Mouse (Mus musculus): Measurements from ENCODE around the gene Speer4f2. TPM values are rescaled to one million over a fixed set of nuclear protein-coding genes. Genes with fewer than 3 reads are reported as not detected.
"Not testable (repeated sequence)": the region's sequence is repeated elsewhere in the genome, so short reads cannot be mapped to it uniquely, and the experiment has no call there.

Gene Speer4f2
- total and polyA plus RNA-seq, 3 experiments = not detected

DNA sequence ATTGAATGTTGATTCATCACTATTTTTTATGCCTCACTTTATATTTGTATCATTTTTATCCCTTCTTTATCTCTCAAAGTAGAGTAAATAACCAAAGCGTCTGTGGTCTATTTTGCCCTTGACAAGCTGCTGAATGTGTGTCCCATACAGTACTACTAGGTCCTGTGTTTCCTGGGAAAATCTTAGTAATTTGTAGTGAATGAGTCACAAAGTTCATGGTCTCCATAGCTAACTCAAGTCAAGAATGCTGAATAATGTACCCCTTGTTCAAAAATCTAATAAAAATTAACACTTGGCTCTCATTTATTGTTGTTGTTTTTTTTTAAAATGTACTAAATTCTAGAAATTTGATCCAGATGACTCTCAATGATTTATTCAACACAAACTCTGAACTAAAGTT, 38.1 kb upstream of the Speer4f2 start:
- Histone ChIP-seq H3K27me3 (ENCODE audit: control insufficient read depth in 1 of 2, insufficient read depth in 2 of 2, low read length in 2 of 2) (no peaks in the 10 kb centered on the region), H3K9me3 (replicated peaks; ENCODE audit: insufficient read depth, low read length) (no peaks in the 10 kb centered on the region), H3K27ac (ENCODE audit: control insufficient read depth, low read depth, low read length) (no peak overlapping the region), H3K79me2 (ENCODE audit: control insufficient read depth, insufficient read depth, low read length, poor library complexity) (no peaks in the 10 kb centered on the region), H3K4me3 (ENCODE audit: control insufficient read depth in 1 of 2, insufficient read depth in 1 of 2, low read depth in 2 of 2, low read length in 2 of 2) (no peak overlapping the region), H3K4me1 (ENCODE audit: control insufficient read depth in 1 of 2, insufficient read depth in 2 of 2, low read length in 2 of 2) (no peaks in the 10 kb centered on the region), H3K36me3 (ENCODE audit: control insufficient read depth in 1 of 2, insufficient read depth in 2 of 2, low read length in 2 of 2) (no peaks in the 10 kb centered on the region), H3K9ac (ENCODE audit: control insufficient read depth, low read depth, low read length, poor library complexity, severe bottlenecking) (no peak overlapping the region)
- no peak for DNase-seq (ENCODE audit: low read depth, low spot score)
- no peak for TF ChIP-seq SMC3 (IDR thresholded peaks at IDR 0.05; ENCODE audit: low read depth, low read length)
- no peak for TF ChIP-seq HCFC1 (IDR thresholded peaks at IDR 0.05; ENCODE audit: low read depth, low read length)
- no peak for TF ChIP-seq ZKSCAN1 (IDR thresholded peaks at IDR 0.05; ENCODE audit: low read depth, low read length)
- no peak for TF ChIP-seq CHD1 (IDR thresholded peaks at IDR 0.05; ENCODE audit: low read depth, low read length)
- no peak for TF ChIP-seq ELF1 (IDR thresholded peaks at IDR 0.05; ENCODE audit: low read depth, low read length)
- no peak for TF ChIP-seq SIN3A (IDR thresholded peaks at IDR 0.05; ENCODE audit: low read length)
- no peak for TF ChIP-seq POLR2A (IDR thresholded peaks at IDR 0.05; ENCODE audit: control insufficient read depth in 1 of 2, insufficient read depth in 1 of 2, low read depth in 1 of 2, low read length in 2 of 2, poor library complexity in 1 of 2)
- TF ChIP-seq TAL1 (IDR thresholded peaks at IDR 0.05; ENCODE audit: low read length) = no peak
- no peak for TF ChIP-seq MAX (IDR thresholded peaks at IDR 0.05; ENCODE audit: low read length)
- no peak for TF ChIP-seq RAD21 (IDR thresholded peaks at IDR 0.05; ENCODE audit: low read depth, low read length)
- TF ChIP-seq GABPA (IDR thresholded peaks at IDR 0.05; ENCODE audit: low read depth, low read length) = no peak
- no peak for TF ChIP-seq MYC (IDR thresholded peaks at IDR 0.05; ENCODE audit: low read depth, low read length)
- no peak for TF ChIP-seq TBP (IDR thresholded peaks at IDR 0.05; ENCODE audit: low read depth, low read length)
- TF ChIP-seq JUND (IDR thresholded peaks at IDR 0.05; ENCODE audit: low read depth, low read length) = no peak
- no peak for TF ChIP-seq ZMIZ1 (IDR thresholded peaks at IDR 0.05; ENCODE audit: low read depth, low read length)
- no peak for TF ChIP-seq MYB (IDR thresholded peaks at IDR 0.05; ENCODE audit: low read depth, low read length)

DNA sequence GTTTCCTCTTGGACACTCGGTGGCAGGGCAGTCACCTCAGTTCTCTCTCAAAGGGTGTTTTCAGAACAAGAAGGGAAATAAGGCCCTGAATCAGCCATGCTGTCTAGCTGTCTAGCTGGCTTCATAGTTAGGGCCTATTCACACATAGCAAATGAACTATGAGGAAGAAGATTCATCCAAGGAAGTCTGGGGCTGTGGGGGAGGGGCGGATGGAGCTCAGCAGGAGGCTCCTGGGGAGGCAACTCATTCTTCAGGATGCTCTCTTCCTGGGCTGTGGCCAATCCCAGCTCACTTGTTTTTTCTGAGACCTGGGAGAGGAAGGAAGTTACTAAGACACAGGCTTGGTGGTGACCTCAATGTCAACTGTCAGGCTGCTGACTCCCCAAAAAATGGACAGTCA, 27.2 kb upstream of the Speer4f2 start:
- not testable (repeated sequence) for H3K4me3 ChIP-seq (ENCODE audit: control insufficient read depth in 1 of 2, insufficient read depth in 1 of 2, low read depth in 2 of 2, low read length in 2 of 2); H3K4me1 ChIP-seq (ENCODE audit: control insufficient read depth in 1 of 2, insufficient read depth in 2 of 2, low read length in 2 of 2); H3K9ac ChIP-seq (ENCODE audit: control insufficient read depth, low read depth, low read length, poor library complexity, severe bottlenecking); H3K27me3 ChIP-seq (ENCODE audit: control insufficient read depth in 1 of 2, insufficient read depth in 2 of 2, low read length in 2 of 2); DNase-seq (ENCODE audit: low read depth, low spot score); H3K79me2 ChIP-seq (ENCODE audit: control insufficient read depth, insufficient read depth, low read length, poor library complexity); H3K27ac ChIP-seq (ENCODE audit: control insufficient read depth, low read depth, low read length); H3K9me3 ChIP-seq (replicated peaks; ENCODE audit: insufficient read depth, low read length); H3K36me3 ChIP-seq (ENCODE audit: control insufficient read depth in 1 of 2, insufficient read depth in 2 of 2, low read length in 2 of 2)

DNA sequence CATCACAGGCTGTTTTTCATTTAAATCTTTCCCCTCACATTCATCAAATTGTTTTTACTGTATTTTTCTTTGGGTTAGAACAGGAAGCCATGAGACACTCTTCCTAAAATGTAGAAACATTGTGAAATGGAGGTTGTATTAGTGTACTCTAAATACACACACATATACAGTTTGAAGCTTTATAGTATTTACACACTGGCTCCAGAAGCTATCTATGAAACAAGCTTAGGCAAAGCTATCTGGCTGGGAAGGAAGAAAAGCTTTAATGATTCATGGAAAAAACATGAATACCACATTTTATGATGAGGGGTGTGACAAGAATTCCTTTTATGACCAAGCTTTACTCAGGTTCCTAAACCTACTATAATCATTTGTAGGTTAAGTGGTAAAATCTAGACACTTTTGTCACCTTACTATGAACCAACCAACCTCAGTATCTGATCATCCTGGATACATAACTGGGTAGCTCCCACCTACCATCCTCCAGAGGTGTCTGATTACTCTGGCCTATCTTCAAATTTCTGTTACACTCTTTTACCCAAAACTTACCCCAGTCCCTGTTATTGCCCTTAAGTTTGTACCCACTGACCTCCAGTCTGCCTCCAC, 13.5 kb upstream of the Speer4f2 start:
- no peak overlapping the region for H3K9ac ChIP-seq (ENCODE audit: control insufficient read depth, low read depth, low read length, poor library complexity, severe bottlenecking)
- TF ChIP-seq USF2 (IDR thresholded peaks at IDR 0.05; ENCODE audit: borderline replicate concordance in 1 of 2, insufficient read depth in 1 of 2, low read depth in 1 of 2, low read length in 2 of 2) = no peak
- TF ChIP-seq MYB (IDR thresholded peaks at IDR 0.05; ENCODE audit: low read depth, low read length) = no peak
- TF ChIP-seq ETS1 (IDR thresholded peaks at IDR 0.05; ENCODE audit: low read depth, low read length) = no peak
- no peak for TF ChIP-seq TCF12 (IDR thresholded peaks at IDR 0.05; ENCODE audit: low read depth, low read length)
- TF ChIP-seq MAZ (IDR thresholded peaks at IDR 0.05; ENCODE audit: low read depth, low read length) = no peak
- TF ChIP-seq UBTF (IDR thresholded peaks at IDR 0.05; ENCODE audit: borderline replicate concordance, insufficient read depth, low read depth, low read length) = no peak
- TF ChIP-seq CHD1 (IDR thresholded peaks at IDR 0.05; ENCODE audit: low read depth, low read length) = no peak
- TF ChIP-seq TAL1 (IDR thresholded peaks at IDR 0.05; ENCODE audit: low read length) = no peak
- no peak for TF ChIP-seq POLR2A (IDR thresholded peaks at IDR 0.05; ENCODE audit: control insufficient read depth in 1 of 2, insufficient read depth in 1 of 2, low read depth in 1 of 2, low read length in 2 of 2, poor library complexity in 1 of 2)
- TF ChIP-seq ZKSCAN1 (IDR thresholded peaks at IDR 0.05; ENCODE audit: low read depth, low read length) = no peak
- TF ChIP-seq RCOR1 (IDR thresholded peaks at IDR 0.05; ENCODE audit: low read depth, low read length) = no peak
- no peak for TF ChIP-seq ZMIZ1 (IDR thresholded peaks at IDR 0.05; ENCODE audit: low read depth, low read length)
- no peak for TF ChIP-seq RAD21 (IDR thresholded peaks at IDR 0.05; ENCODE audit: low read depth, low read length)
- no peaks in the 10 kb centered on the region; a peak in 1 of 4 replicates for H3K27me3 ChIP-seq (ENCODE audit: control insufficient read depth in 1 of 2, insufficient read depth in 2 of 2, low read length in 2 of 2)
- H3K4me1 ChIP-seq (ENCODE audit: control insufficient read depth in 1 of 2, insufficient read depth in 2 of 2, low read length in 2 of 2) = no peaks in the 10 kb centered on the region
- DNase-seq (ENCODE audit: low read depth, low spot score) = no peak
- H3K79me2 ChIP-seq (ENCODE audit: control insufficient read depth, insufficient read depth, low read length, poor library complexity) = no peaks in the 10 kb centered on the region
- no peak overlapping the region for H3K4me3 ChIP-seq (ENCODE audit: control insufficient read depth in 1 of 2, insufficient read depth in 1 of 2, low read depth in 2 of 2, low read length in 2 of 2)
- H3K36me3 ChIP-seq (ENCODE audit: control insufficient read depth in 1 of 2, insufficient read depth in 2 of 2, low read length in 2 of 2) = no peaks in the 10 kb centered on the region
- H3K27ac ChIP-seq (ENCODE audit: control insufficient read depth, low read depth, low read length) = no peak overlapping the region
- H3K9me3 ChIP-seq (replicated peaks; ENCODE audit: insufficient read depth, low read length) = no peaks in the 10 kb centered on the region

Measured in MEL (cell line).